Mouse (Mus musculus): ENCODE data around the gene Tjp2.

GRCm38 (mm10) chr19:24258368-24258767 lies 33.5 kb upstream of the Tjp2 start:
- no peak for TF ChIP-seq CTCF (IDR thresholded peaks at IDR 0.05; ENCODE audit: low read depth, low read length)
- TF ChIP-seq GATA1 (IDR thresholded peaks at IDR 0.05; ENCODE audit: borderline replicate concordance, low read length), result no peak
- no peak for TF ChIP-seq TAL1 (conservative IDR thresholded peaks at IDR 0.05; ENCODE audit: low read depth, low read length)
- no peak for TF ChIP-seq POLR2AphosphoS5 (IDR thresholded peaks at IDR 0.05; ENCODE audit: insufficient replicate concordance, low read depth, low read length)

Data from G1E (cell line).